Mouse (Mus musculus) stomach, postnatal 0 days (tissue): ENCODE data around the gene Dapk2. TPM values are rescaled to one million over a fixed set of nuclear protein-coding genes. Genes with fewer than 3 reads are reported as not detected.

Experiments
- ATAC-seq: fragments of 200-750 bp; cut with Nextera tagmentation; 2 replicates; pipeline ENCODE4 v1.8.0; 2017; ENCODE audit not compliant: low FRiP score, low TSS enrichment
- DNase-seq: peaks from one replicate; pipeline ENCODE4 v3.0.0-alpha.2; 2016; ENCODE audit warnings: low spot score
- H3K27ac ChIP-seq: fragments of 300-500 bp; sonication (generic); replicated peaks from 2 replicates; pipeline ENCODE4 v1.5.1; 2014; ENCODE audit warnings: mild to moderate bottlenecking, control low read depth
- H3K27me3 ChIP-seq: fragments of 300-500 bp; sonication (generic); 2 replicates; pipeline ENCODE4 v1.6.1; 2014; ENCODE audit warnings: low read length; ENCODE audit not compliant: control insufficient read depth, insufficient read depth
- H3K36me3 ChIP-seq: fragments of 300-500 bp; sonication (generic); 2 replicates; pipeline ENCODE4 v1.6.1; 2014; ENCODE audit warnings: low read length, mixed read lengths; ENCODE audit not compliant: control insufficient read depth, insufficient read depth
- H3K4me1 ChIP-seq: fragments of 300-500 bp; sonication (generic); replicated peaks from 2 replicates; pipeline ENCODE4 v1.6.1; 2014; ENCODE audit warnings: antibody characterized with exemption; ENCODE audit not compliant: control insufficient read depth, insufficient read depth
- H3K4me2 ChIP-seq: fragments of 300-500 bp; sonication (generic); replicated peaks from 2 replicates; pipeline ENCODE4 v1.6.1; 2014; ENCODE audit warnings: low read depth, mild to moderate bottlenecking, control low read depth, moderate library complexity
- H3K4me3 ChIP-seq: fragments of 300-500 bp; sonication (generic); 2 replicates; pipeline ENCODE4 v1.5.1; 2014; ENCODE audit warnings: low read depth, low read length, control low read depth
- H3K9ac ChIP-seq: fragments of 300-500 bp; sonication (generic); 2 replicates; pipeline ENCODE4 v1.6.1; 2014; ENCODE audit warnings: mild to moderate bottlenecking, low read length, control low read depth, mixed read lengths
- H3K9me3 ChIP-seq: fragments of 300-500 bp; sonication (generic); 2 replicates; pipeline ENCODE4 v1.6.1; 2016; ENCODE audit warnings: low read length; ENCODE audit not compliant: control insufficient read depth
- CTCF ChIP-seq: IDR thresholded peaks from 2 replicates; pipeline ENCODE4 v1.5.1; 2016; ENCODE audit warnings: antibody characterized with exemption, low read depth, mild to moderate bottlenecking, moderate library complexity
- EP300 ChIP-seq: optimal IDR thresholded peaks from 2 replicates; pipeline ENCODE3; 2016; ENCODE audit warnings: antibody characterized with exemption
- WGBS: fragments of 180-500 bp; shearing (Covaris S2); extraction: QIAGEN DNeasy Blood & Tissue Kit; methylation state at CpG from one replicate; pipeline ENCODE4 v1.1.7; 2014; 5-methylcytosine and 5-hydroxymethylcytosine counted together
- polyA plus RNA-seq: library from polyadenylated mRNA; unstranded; fragments of >200 nt; fragmentation: Nextera tagmentation; extraction: Ambion mirVana; gene quantifications from 2 replicates; pipeline ENCODE4 v1.2.1, GENCODE M21; 2015

Gene Dapk2
- polyA plus RNA-seq, 1 experiment from 2014 or later, result 11.8 TPM

- no peak for DNase-seq
- Histone ChIP-seq H3K9ac (no peak overlapping the region), H3K4me1 (no peaks in the 10 kb centered on the region), H3K36me3 (no peaks in the 10 kb centered on the region), H3K27me3 (no peaks in the 10 kb centered on the region), H3K9me3 (no peaks in the 10 kb centered on the region), H3K27ac (no peak overlapping the region), H3K4me3 (no peak overlapping the region), H3K4me2 (no peak overlapping the region)
- TF ChIP-seq EP300 (no peak), CTCF (peak; percentile 28; the same call in 1 of the 2 replicates)
- no peak for ATAC-seq
- WGBS, result 91% methylated on average over 2 of the region's 2 CpGs
Observed at GRCm38 (mm10) chr9:66160155-66160554, 2.1 kb downstream of the Dapk2 start.

- DNase-seq, result no peak
- TF ChIP-seq EP300 (no peak), CTCF (peak; percentile 47)
- Histone ChIP-seq H3K27ac (no peak overlapping the region), H3K4me2 (no peak overlapping the region), H3K4me1 (no peaks in the 10 kb centered on the region), H3K9ac (no peak overlapping the region), H3K36me3 (no peaks in the 10 kb centered on the region), H3K9me3 (no peaks in the 10 kb centered on the region), H3K4me3 (no peak overlapping the region), H3K27me3 (no peaks in the 10 kb centered on the region)
- no peak for ATAC-seq
- WGBS, result 70% methylated on average over 9 of the region's 9 CpGs
Observed at GRCm38 (mm10) chr9:66162995-66163394, 5.0 kb downstream of the Dapk2 start.

- 72% methylated on average over 5 of the region's 5 CpGs for WGBS
- no peak for DNase-seq
- no peaks in the 10 kb centered on the region for H3K27me3 ChIP-seq
Observed at GRCm38 (mm10) chr9:66167222-66167621, 9.2 kb downstream of the Dapk2 start.

GRCm38 (mm10) chr9:66168233-66168632, 10.2 kb downstream of the Dapk2 start:
- H3K4me2 ChIP-seq, result no peak overlapping the region
- DNase-seq (peak; percentile 30), ATAC-seq (no peak)
- no peaks in the 10 kb centered on the region for H3K4me1 ChIP-seq
- no peak for TF ChIP-seq CTCF
- TF ChIP-seq EP300, result no peak
- no peaks in the 10 kb centered on the region for H3K27me3 ChIP-seq
- no peaks in the 10 kb centered on the region for H3K9me3 ChIP-seq
- WGBS, result 24% methylated on average over 1 of the region's 1 CpGs
- no peak overlapping the region for H3K4me3 ChIP-seq
- H3K36me3 ChIP-seq, result no peaks in the 10 kb centered on the region
- no peak overlapping the region for H3K27ac ChIP-seq
- no peak overlapping the region for H3K9ac ChIP-seq

More at GRCm38 (mm10) chr9:66167222-66167621, 9.2 kb downstream of the Dapk2 start:
- TF ChIP-seq CTCF (no peak), EP300 (no peak)
- Histone ChIP-seq H3K27ac (no peak overlapping the region), H3K4me1 (no peaks in the 10 kb centered on the region), H3K36me3 (no peaks in the 10 kb centered on the region), H3K9ac (no peak overlapping the region), H3K4me3 (no peak overlapping the region), H3K4me2 (no peak overlapping the region), H3K9me3 (no peaks in the 10 kb centered on the region)
- no peak for ATAC-seq

- Histone ChIP-seq H3K9ac (no peak overlapping the region), H3K27ac (no peak overlapping the region), H3K36me3 (no peaks in the 10 kb centered on the region), H3K4me1 (no peaks in the 10 kb centered on the region), H3K4me2 (no peak overlapping the region), H3K27me3 (no peaks in the 10 kb centered on the region), H3K4me3 (no peak overlapping the region), H3K9me3 (no peaks in the 10 kb centered on the region)
- TF ChIP-seq CTCF (no peak), EP300 (no peak)
- ATAC-seq (no peak), DNase-seq (no peak)
- 49% methylated on average over 5 of the region's 5 CpGs for WGBS
Observed at GRCm38 (mm10) chr9:66170506-66170905, 12.5 kb downstream of the Dapk2 start.

- H3K4me3 ChIP-seq, result no peak overlapping the region
- H3K27me3 ChIP-seq, result no peaks in the 10 kb centered on the region
- H3K36me3 ChIP-seq, result no peaks in the 10 kb centered on the region
- ATAC-seq (no peak), DNase-seq (no peak)
- TF ChIP-seq CTCF (no peak), EP300 (no peak)
- H3K4me1 ChIP-seq, result no peaks in the 10 kb centered on the region
- 73% methylated on average over 12 of the region's 12 CpGs for WGBS
- no peak overlapping the region for H3K9ac ChIP-seq
- H3K4me2 ChIP-seq, result no peak overlapping the region
- no peaks in the 10 kb centered on the region for H3K9me3 ChIP-seq
- H3K27ac ChIP-seq, result no peak overlapping the region
Observed at GRCm38 (mm10) chr9:66171275-66171921, 13.4 kb downstream of the Dapk2 start.
